Mouse (Mus musculus) midbrain, embryonic 12.5 days (tissue): ENCODE measurements around the gene Cpn2. TPM values are rescaled to one million over a fixed set of nuclear protein-coding genes. Genes with fewer than 3 reads are reported as not detected.

ENCODE experiments used
- ATAC-seq: fragments of 200-750 bp; cut with Nextera tagmentation; 2 replicates; pipeline ENCODE4 v1.8.0; 2017; ENCODE audit warnings: low read depth, moderate TSS enrichment, moderate library complexity; ENCODE audit not compliant: low FRiP score
- H3K27ac ChIP-seq: fragments of 300-500 bp; sonication (generic); replicated peaks from 2 replicates; pipeline ENCODE4 v1.5.1; 2016; ENCODE audit warnings: mild to moderate bottlenecking
- H3K27me3 ChIP-seq: fragments of 300-500 bp; sonication (generic); 2 replicates; pipeline ENCODE4 v1.6.1; 2016; ENCODE audit warnings: mild to moderate bottlenecking
- H3K36me3 ChIP-seq: fragments of 300-500 bp; sonication (generic); 2 replicates; pipeline ENCODE4 v1.6.1; 2016
- H3K4me1 ChIP-seq: fragments of 300-500 bp; sonication (generic); 2 replicates; pipeline ENCODE4 v1.6.1; 2016
- H3K4me2 ChIP-seq: fragments of 300-500 bp; sonication (generic); replicated peaks from 2 replicates; pipeline ENCODE4 v1.6.1; 2016; ENCODE audit warnings: mild to moderate bottlenecking, moderate library complexity
- H3K4me3 ChIP-seq: fragments of 300-500 bp; sonication (generic); 2 replicates; pipeline ENCODE4 v1.5.1; 2016; ENCODE audit warnings: mild to moderate bottlenecking
- H3K9ac ChIP-seq: fragments of 300-500 bp; sonication (generic); replicated peaks from 2 replicates; pipeline ENCODE4 v1.6.1; 2016; ENCODE audit warnings: mild to moderate bottlenecking, moderate library complexity
- H3K9me3 ChIP-seq: fragments of 300-500 bp; sonication (generic); 2 replicates; pipeline ENCODE4 v1.6.1; 2016; ENCODE audit warnings: mild to moderate bottlenecking
- WGBS: fragments of 180-500 bp; shearing (Covaris S2); methylation state at CpG from one replicate; pipeline ENCODE4 v1.1.7; 2016; 5-methylcytosine and 5-hydroxymethylcytosine counted together
- polyA plus RNA-seq: library from polyadenylated mRNA; unstranded; fragments of >200 nt; fragmentation: Nextera tagmentation; extraction: Ambion mirVana; gene quantifications from 2 replicates; pipeline ENCODE4 v1.2.1, GENCODE M21; 2016

Gene Cpn2
- polyA plus RNA-seq, 1 experiment from 2014 or later = not detected

DNA sequence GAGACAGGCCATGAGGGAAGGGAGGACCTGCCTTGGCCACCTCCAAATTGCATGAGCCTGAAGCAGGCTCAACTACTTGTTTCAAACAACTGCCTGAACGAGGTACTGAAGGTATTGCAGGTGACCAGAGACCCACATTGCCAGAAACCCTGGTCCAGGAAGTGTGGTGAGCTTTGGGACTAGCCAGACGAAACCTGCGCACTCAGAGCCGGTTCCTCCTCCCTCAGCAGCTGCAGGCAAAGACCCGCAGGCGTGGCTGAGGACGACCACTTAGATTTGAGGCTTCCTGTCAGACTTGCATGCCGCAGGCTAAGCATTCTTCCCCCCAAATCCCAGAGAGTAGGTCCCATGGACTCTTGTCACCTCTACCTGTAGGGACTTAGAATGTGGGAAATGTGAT, 33.2 kb downstream of the Cpn2 start:
- Histone ChIP-seq H3K9me3 (no peaks in the 10 kb centered on the region), H3K4me3 (no peak overlapping the region), H3K36me3 (no peaks in the 10 kb centered on the region), H3K4me1 (peaks cover 17% of the 10 kb centered on the region; the same call in 1 of the 2 replicates), H3K9ac (no peak overlapping the region), H3K27me3 (peaks cover 98% of the 10 kb centered on the region), H3K27ac (no peak overlapping the region), H3K4me2 (no peak overlapping the region)
- 61% methylated on average over 8 of the region's 8 CpGs for WGBS
- ATAC-seq = no peak

DNA sequence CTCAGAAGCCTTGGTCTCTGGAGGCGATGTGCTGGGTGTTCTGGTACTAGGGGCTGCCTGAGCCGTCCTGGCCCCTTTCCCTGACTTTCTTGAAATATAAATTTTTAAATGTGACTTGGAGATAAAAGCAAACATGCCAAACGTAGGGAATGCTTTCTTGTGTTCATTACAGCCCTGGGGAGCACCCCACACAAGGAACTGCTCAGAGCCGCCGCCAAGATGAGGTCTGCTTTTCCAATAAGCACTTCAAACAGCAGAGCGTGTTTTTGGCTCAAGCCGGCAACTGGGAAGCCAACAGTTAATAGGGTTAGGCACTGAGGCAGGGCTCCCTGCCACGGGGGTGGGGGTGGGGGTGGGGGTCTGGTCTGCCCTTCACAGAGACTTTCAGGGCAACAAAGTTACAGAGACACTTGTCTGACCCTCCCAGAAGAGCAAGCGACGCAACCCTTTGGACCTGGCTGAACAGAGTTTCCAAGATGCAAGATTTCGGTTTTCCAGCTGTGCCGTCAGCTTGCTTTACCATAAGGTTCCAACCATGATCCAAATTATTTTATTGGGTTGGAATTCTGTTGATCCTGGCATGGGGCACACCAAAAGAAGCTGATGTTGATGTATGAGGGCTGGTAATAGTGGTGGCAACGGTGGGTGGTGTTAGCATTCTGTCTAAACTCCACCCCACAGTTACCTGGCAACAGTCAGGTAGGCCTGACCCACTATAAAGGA, 35.3 kb downstream of the Cpn2 start:
- ATAC-seq = no peak
- no peaks in the 10 kb centered on the region for H3K9me3 ChIP-seq
- H3K27ac ChIP-seq = no peak overlapping the region
- 30% methylated on average over 13 of the region's 13 CpGs for WGBS
- no peak overlapping the region for H3K4me2 ChIP-seq
- H3K36me3 ChIP-seq = no peaks in the 10 kb centered on the region
- H3K27me3 ChIP-seq = peaks cover 93% of the 10 kb centered on the region
- peaks cover 17% of the 10 kb centered on the region; the same call in 1 of the 2 replicates for H3K4me1 ChIP-seq
- no peak overlapping the region for H3K4me3 ChIP-seq
- no peak overlapping the region for H3K9ac ChIP-seq

DNA sequence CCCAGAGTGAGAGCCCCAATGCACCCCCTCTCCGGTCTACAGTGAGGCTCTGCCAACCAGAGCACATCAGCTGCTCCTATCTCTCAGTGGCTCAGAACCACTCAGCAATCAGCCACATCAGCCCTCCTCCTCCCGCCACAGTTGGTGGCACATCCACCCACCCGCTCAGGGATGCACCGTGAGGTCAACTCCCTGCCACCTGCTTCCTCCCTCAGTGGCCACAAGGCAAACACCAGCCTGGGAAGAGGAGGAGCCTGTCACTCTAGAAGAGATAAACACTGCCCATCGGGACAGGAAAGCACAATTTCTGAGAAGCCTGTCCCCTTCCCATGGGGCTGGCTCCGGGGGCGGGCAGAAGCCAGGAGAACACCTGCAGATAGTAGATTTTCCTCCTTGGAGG, 39.9 kb downstream of the Cpn2 start:
- ATAC-seq = no peak
- Histone ChIP-seq H3K9ac (no peak overlapping the region), H3K27ac (no peak overlapping the region), H3K4me2 (no peak overlapping the region), H3K4me1 (0 out of 2 replicates have a peak, but pooled peaks cover 4% of the 10 kb centered on the region), H3K27me3 (peaks cover 76% of the 10 kb centered on the region), H3K4me3 (no peak overlapping the region), H3K9me3 (no peaks in the 10 kb centered on the region), H3K36me3 (no peaks in the 10 kb centered on the region)
- WGBS = 66% methylated on average over 7 of the region's 7 CpGs

DNA sequence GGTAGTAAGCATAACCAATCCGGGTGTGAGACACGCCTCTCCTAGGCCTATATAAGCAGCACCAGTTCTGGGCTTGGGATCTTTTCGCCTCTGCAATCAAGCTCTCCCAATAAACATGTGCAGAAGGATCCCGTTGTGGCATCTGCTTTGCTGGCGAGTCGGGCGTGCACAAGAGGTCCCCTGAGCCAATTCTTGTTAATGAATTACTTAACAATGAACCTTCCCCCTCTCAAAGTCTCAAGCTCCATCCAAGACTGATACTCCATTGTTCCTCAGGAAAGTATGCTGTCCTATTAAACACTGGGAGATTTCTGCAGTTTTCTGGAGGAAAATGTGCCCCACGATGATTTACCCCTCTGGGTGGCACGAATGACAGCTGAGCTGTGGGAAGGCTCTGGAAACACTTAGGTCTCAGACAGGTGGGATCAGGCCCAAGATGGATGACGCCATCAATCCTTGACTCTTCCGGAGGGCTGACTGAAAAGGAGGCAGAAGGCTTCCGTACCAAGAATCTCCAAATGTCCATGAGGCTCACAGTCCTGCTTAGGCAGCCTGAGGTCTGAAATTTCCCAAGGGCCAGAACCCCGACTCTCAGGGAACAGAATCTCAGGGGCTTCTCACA, 46.0 kb downstream of the Cpn2 start:
- Histone ChIP-seq H3K4me2 (no peak overlapping the region), H3K27me3 (peaks cover 70% of the 10 kb centered on the region), H3K36me3 (no peaks in the 10 kb centered on the region), H3K27ac (no peak overlapping the region), H3K4me1 (no peaks in the 10 kb centered on the region), H3K9me3 (no peaks in the 10 kb centered on the region), H3K4me3 (no peak overlapping the region), H3K9ac (no peak overlapping the region)
- 87% methylated on average over 13 of the region's 13 CpGs for WGBS
- no peak for ATAC-seq

DNA sequence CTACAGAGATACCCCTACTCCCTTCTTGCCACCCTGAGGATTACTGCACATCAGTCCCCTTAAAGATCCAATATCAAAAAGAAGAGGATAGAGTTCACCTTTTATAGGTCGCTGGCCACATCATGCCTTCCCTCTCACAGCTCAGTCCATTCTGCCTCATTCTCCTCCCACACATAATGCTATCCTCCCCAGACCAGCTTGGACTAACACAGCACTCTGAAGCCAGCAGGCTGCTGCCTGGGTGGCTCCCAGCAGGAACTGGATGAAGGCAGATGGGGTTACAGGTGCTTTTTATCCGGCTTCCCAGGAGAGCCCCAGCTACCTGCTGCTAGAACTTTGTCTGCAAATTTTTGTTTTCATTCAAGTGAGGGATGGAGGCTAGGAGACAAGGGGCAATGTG, 51.5 kb downstream of the Cpn2 start:
- Histone ChIP-seq H3K9ac (no peak overlapping the region), H3K4me1 (peaks cover 8% of the 10 kb centered on the region), H3K9me3 (no peaks in the 10 kb centered on the region), H3K4me3 (no peak overlapping the region), H3K27me3 (peaks cover 91% of the 10 kb centered on the region), H3K27ac (no peak overlapping the region), H3K36me3 (no peaks in the 10 kb centered on the region), H3K4me2 (no peak overlapping the region)
- no peak for ATAC-seq
- WGBS = 6% methylated on average over 2 of the region's 2 CpGs

DNA sequence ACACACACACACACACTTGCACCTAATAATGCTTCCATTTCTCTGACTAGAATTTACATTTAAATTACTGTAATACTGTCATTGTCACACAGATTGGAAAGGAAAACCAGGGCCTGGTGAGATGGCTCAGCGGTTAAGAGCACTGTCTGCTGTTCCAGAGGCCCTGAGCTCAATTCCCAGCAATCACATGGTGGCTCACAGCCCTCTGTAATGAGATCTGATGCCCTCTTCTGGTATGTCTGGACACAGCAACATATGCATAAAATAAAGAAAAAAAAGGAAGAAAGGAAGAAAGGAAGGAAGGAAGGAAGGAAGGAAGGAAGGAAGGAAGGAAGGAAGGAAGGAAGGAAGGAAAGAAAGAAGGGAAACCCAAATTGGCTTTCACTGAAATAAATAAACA, 53.7 kb downstream of the Cpn2 start:
- H3K9ac ChIP-seq = no peak overlapping the region
- H3K4me1 ChIP-seq = peaks cover 8% of the 10 kb centered on the region
- H3K9me3 ChIP-seq = peaks cover 3% of the 10 kb centered on the region; the same call in 1 of the 2 replicates
- 59% methylated on average over 1 of the region's 1 CpGs for WGBS
- no peak overlapping the region for H3K4me2 ChIP-seq
- no peak overlapping the region for H3K27ac ChIP-seq
- H3K36me3 ChIP-seq = no peaks in the 10 kb centered on the region
- ATAC-seq = no peak
- H3K4me3 ChIP-seq = no peak overlapping the region
- peaks cover 85% of the 10 kb centered on the region for H3K27me3 ChIP-seq

DNA sequence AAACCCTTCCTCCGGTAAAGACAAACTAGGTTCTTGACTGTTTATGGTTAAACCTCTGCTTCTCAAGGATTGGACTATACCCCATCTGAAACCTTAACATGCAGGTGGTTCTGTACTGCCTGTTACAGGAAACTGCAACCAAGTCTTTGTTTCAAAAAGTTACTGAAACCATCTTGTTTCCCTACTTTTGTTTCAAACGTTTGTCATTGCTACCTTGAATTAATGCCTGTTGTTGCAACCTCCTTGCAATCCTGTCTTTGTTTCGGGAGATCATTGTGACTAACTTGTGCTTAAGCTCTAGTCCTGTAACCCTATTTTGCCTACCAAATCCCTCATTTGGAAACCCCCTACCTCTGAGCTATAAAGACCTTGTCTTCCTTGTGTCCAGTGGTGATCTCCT, 55.3 kb downstream of the Cpn2 start:
- Histone ChIP-seq H3K4me3 (no peak overlapping the region), H3K27ac (no peak overlapping the region), H3K27me3 (peaks cover 84% of the 10 kb centered on the region), H3K4me1 (peaks cover 8% of the 10 kb centered on the region), H3K36me3 (no peaks in the 10 kb centered on the region), H3K4me2 (no peak overlapping the region), H3K9ac (no peak overlapping the region), H3K9me3 (peaks cover 3% of the 10 kb centered on the region; the same call in 1 of the 2 replicates)
- ATAC-seq = no peak
- 42% methylated on average over 3 of the region's 3 CpGs for WGBS

DNA sequence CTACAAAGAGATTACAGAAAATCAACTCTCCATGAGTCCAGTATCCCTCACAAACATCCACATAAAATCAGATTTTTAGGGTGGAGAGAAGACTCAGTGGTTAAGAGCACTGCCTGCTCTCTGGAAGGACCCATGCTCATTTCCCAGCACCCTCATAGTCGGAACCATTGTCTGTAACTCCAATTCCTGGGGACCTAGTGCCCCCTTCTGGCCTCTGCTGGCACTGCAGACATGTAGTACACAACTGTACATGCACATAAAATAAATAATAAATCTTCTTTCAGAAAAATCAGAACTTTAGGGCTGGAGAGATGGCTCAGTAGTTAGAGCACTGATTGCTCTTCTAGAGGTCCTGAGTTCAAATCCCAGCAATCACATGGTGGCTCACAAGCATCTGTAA, 58.0 kb downstream of the Cpn2 start:
- 94% methylated on average over 1 of the region's 1 CpGs for WGBS
- H3K9ac ChIP-seq = no peak overlapping the region
- no peak overlapping the region for H3K27ac ChIP-seq
- no peak for ATAC-seq
- peaks cover 76% of the 10 kb centered on the region for H3K27me3 ChIP-seq
- no peak overlapping the region for H3K4me2 ChIP-seq
- peaks cover 23% of the 10 kb centered on the region for H3K4me1 ChIP-seq
- no peaks in the 10 kb centered on the region for H3K36me3 ChIP-seq
- no peak overlapping the region for H3K4me3 ChIP-seq
- H3K9me3 ChIP-seq = peaks cover 3% of the 10 kb centered on the region; the same call in 1 of the 2 replicates

DNA sequence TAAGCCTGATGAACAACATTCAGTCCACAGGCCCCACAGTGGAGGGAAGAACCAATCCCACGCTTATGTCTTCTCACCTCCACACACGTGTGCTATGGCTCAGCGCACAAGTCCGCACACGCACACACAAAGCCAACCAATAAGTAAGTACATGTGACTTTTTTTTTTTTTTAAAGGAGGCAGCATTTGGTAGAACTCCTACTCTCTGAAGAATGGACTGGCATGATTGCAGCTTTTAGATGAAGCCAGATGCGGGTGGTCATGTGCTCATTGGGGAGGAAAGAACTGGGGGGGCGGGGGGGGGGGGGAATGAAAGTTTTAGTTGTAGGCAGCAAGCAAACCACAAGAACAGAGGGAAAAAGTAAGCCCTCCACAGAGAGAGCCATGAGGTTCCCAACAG, 59.3 kb downstream of the Cpn2 start:
- H3K4me3 ChIP-seq = no peak overlapping the region
- H3K27ac ChIP-seq = no peak overlapping the region
- no peak overlapping the region for H3K4me2 ChIP-seq
- peaks cover 22% of the 10 kb centered on the region for H3K4me1 ChIP-seq
- ATAC-seq = no peak
- no peak overlapping the region for H3K9ac ChIP-seq
- H3K36me3 ChIP-seq = no peaks in the 10 kb centered on the region
- H3K27me3 ChIP-seq = peaks cover 78% of the 10 kb centered on the region
- WGBS = 73% methylated on average over 7 of the region's 7 CpGs
- peaks cover 3% of the 10 kb centered on the region; the same call in 1 of the 2 replicates for H3K9me3 ChIP-seq

DNA sequence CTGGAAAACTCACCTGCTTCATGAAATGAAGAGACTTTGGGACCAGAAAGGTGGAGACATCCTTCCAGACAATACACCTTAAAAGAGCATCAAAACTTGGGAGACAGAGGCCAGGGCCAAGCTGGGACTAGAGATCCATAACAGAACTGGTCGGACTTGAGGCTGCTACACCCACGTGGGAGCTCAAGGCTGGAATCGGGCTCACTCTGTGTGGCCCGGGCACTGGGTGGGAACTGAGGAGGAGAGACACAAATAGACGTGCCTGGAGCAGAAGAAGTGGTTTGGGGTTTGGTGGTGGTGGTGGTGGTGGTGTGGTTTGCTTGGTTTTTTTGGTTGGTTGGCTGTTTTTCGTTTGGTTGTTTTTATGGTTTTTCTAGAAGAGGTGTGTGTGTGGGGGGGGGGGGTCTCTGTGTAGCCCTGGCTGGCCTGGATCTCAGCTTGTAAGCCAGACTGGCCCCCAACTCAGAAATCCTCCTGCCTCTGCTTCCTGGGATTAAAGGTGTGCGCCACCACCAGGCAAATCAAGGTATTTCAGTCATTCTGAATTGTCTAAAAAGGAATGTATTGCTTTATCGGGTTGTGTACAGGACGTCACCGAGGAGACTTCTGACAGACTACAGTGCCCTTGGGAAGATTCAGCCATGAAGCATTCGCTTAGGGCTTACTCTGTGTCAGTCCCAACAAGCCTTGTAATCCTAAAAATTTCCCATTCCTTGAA, 60.0 kb downstream of the Cpn2 start:
- WGBS = 85% methylated on average over 11 of the region's 11 CpGs
- H3K4me1 ChIP-seq = peaks cover 17% of the 10 kb centered on the region
- no peaks in the 10 kb centered on the region for H3K36me3 ChIP-seq
- no peak overlapping the region for H3K4me2 ChIP-seq
- H3K9ac ChIP-seq = no peak overlapping the region
- peaks cover 3% of the 10 kb centered on the region; the same call in 1 of the 2 replicates for H3K9me3 ChIP-seq
- ATAC-seq = no peak
- H3K4me3 ChIP-seq = no peak overlapping the region
- H3K27ac ChIP-seq = no peak overlapping the region
- peaks cover 78% of the 10 kb centered on the region for H3K27me3 ChIP-seq
